Mouse (Mus musculus) stomach, embryonic 15.5 days (tissue): ENCODE measurements around the gene Cldn16. TPM values are rescaled to one million over a fixed set of nuclear protein-coding genes. Genes with fewer than 3 reads are reported as not detected.
"Not testable (repeated sequence)": the region's sequence is repeated elsewhere in the genome, so short reads cannot be mapped to it uniquely, and the experiment has no call there.

Experiments used
- ATAC-seq: fragments of 200-750 bp; cut with Nextera tagmentation; 2 replicates; pipeline ENCODE4 v1.8.0; 2017; ENCODE audit warnings: low read depth, moderate number of reproducible peaks, moderate TSS enrichment; ENCODE audit not compliant: insufficient read depth, low FRiP score
- H3K27ac ChIP-seq: fragments of 300-500 bp; sonication (generic); 2 replicates; pipeline ENCODE4 v1.5.1; 2015; ENCODE audit warnings: mild to moderate bottlenecking, inconsistent platforms
- H3K27me3 ChIP-seq: fragments of 300-500 bp; sonication (generic); replicated peaks from 2 replicates; pipeline ENCODE4 v1.6.1; 2015; ENCODE audit warnings: inconsistent platforms
- H3K36me3 ChIP-seq: fragments of 300-500 bp; sonication (generic); 2 replicates; pipeline ENCODE4 v1.6.1; 2015; ENCODE audit warnings: inconsistent platforms
- H3K4me1 ChIP-seq: fragments of 300-500 bp; sonication (generic); 2 replicates; pipeline ENCODE4 v1.6.1; 2015; ENCODE audit warnings: inconsistent platforms
- H3K4me2 ChIP-seq: fragments of 300-500 bp; sonication (generic); 2 replicates; pipeline ENCODE4 v1.6.1; 2015; ENCODE audit warnings: mild to moderate bottlenecking, inconsistent platforms
- H3K4me3 ChIP-seq: fragments of 300-500 bp; sonication (generic); replicated peaks from 2 replicates; pipeline ENCODE4 v1.5.1; 2015; ENCODE audit warnings: inconsistent platforms
- H3K9ac ChIP-seq: fragments of 300-500 bp; sonication (generic); 2 replicates; pipeline ENCODE4 v1.6.1; 2015; ENCODE audit warnings: inconsistent platforms
- H3K9me3 ChIP-seq: fragments of 300-500 bp; sonication (generic); 2 replicates; pipeline ENCODE4 v1.6.1; 2016; ENCODE audit warnings: inconsistent platforms
- WGBS: fragments of 180-500 bp; shearing (Covaris S2); methylation state at CpG from one replicate; pipeline ENCODE4 v1.1.7; 2015; 5-methylcytosine and 5-hydroxymethylcytosine counted together
- polyA plus RNA-seq: library from polyadenylated mRNA; unstranded; fragments of >200 nt; fragmentation: Nextera tagmentation; extraction: Ambion mirVana; gene quantifications from 2 replicates; pipeline ENCODE4 v1.2.1, GENCODE M21; 2015

Gene Cldn16
- polyA plus RNA-seq, 1 experiment from 2014 or later, result not detected

DNA sequence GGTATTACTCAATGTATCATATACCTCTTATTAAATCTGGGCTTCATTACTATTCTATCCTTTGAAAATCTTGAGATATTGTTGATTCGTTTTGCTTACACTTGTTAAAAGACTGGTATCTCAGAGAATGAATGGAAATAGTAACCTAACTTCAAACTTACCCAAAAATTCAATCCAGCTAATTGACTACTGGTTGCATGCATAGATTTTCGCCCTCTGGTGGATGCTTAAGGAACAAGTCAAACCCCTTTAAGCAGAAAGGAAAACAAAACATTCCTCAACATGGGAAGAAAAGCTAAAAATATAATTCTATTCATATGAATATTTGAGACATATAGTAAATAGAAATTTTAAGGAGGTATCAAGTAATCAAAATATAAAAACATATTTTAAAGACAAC is 32.8 kb downstream of the Cldn16 start:
- H3K4me2 ChIP-seq, result no peak overlapping the region
- no peaks in the 10 kb centered on the region for H3K36me3 ChIP-seq
- no peak overlapping the region for H3K27ac ChIP-seq
- 13% methylated on average over 2 of the region's 2 CpGs for WGBS
- H3K9ac ChIP-seq, result no peak overlapping the region
- no peaks in the 10 kb centered on the region for H3K4me1 ChIP-seq
- no peaks in the 10 kb centered on the region for H3K9me3 ChIP-seq
- H3K27me3 ChIP-seq, result no peaks in the 10 kb centered on the region
- no peak overlapping the region for H3K4me3 ChIP-seq
- no peak for ATAC-seq

DNA sequence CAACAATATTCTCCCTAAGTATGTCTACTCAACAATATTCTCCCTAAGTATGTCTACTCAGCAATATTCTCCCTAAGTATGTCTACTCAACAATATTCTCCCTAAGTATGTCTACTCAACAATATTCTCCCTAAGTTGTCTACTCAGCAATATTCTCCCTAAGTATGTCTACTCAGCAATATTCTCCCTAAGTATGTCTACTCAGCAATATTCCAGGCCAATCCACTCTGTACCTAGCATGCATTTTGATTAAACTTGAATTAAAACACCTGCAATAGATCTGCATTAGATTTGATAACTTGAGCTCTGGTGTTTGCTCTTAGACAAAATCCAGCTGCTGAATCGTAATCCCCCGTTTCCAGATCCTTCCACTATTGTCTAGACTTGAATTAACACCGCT is 36.8 kb downstream of the Cldn16 start:
- 52% methylated on average over 3 of the region's 3 CpGs for WGBS
- not testable (repeated sequence) for H3K27ac ChIP-seq, H3K27me3 ChIP-seq

DNA sequence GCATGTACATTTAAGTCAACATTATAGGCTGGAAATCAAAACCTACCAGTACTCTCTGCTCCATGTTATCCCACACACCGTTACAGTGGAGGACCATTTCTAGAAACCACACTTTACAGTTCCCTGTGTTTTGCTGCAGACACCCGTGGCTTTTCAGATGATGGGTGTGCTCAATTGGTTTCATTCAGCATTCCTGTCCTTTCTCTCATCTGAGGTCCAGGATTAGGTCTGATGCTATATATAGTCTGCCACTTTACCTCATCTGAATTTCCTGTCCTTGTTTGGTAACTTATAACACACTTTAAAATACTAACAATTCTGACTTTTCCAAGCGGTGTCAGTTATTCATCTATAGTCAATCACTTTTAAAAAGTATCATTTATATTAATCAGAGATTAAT is 37.8 kb downstream of the Cldn16 start:
- Histone ChIP-seq H3K9me3 (no peaks in the 10 kb centered on the region), H3K4me1 (no peaks in the 10 kb centered on the region), H3K9ac (no peak overlapping the region), H3K27me3 (no peaks in the 10 kb centered on the region), H3K4me2 (no peak overlapping the region), H3K27ac (no peak overlapping the region), H3K36me3 (no peaks in the 10 kb centered on the region), H3K4me3 (no peak overlapping the region)
- 73% methylated on average over 3 of the region's 3 CpGs for WGBS
- no peak for ATAC-seq

More for the DNA sequence above, 36.8 kb downstream of the Cldn16 start:
- not testable (repeated sequence) for H3K4me3 ChIP-seq, H3K36me3 ChIP-seq, ATAC-seq, H3K4me2 ChIP-seq, H3K9me3 ChIP-seq, H3K4me1 ChIP-seq, H3K9ac ChIP-seq

DNA sequence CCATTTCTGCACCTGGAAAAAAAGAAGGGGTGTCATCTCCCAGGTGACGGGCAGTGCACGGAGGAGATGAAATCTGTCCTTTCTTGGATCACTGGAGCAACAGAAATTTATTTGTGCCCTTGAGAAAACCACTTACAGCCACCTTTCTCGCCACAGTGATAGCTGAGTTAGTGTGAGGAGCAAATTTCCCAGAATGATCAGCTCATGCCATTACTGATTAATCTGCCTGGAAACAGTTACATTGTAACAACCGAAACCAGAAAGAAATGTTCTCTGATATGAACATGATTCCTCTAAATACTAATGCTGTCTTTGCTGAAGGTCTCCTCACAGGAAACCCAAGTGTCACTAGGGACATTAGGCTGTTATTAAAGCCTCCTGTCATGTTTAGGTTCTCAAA is 42.0 kb downstream of the Cldn16 start:
- no peak for ATAC-seq
- H3K27ac ChIP-seq, result no peak overlapping the region

DNA sequence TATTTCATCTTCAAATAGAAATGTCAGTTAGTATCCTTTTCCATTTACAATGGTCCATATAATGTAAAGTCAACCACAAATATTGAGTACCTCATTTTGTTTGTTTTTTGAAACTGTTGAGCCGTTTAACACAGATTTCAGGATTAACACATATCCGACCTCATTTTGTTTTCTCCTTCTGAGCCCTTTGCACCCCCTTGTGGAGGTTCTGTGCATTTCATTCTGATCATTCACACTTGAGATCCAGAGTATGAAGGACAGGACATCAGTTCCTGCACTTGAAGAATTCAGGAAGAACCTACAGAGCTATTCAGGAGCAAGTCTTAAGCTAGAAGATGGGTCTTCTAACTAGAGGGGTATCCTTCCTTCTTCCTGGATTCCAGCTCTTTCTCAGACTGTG is 56.7 kb downstream of the Cldn16 start:
- Histone ChIP-seq H3K4me1 (no peaks in the 10 kb centered on the region), H3K4me3 (no peak overlapping the region), H3K4me2 (no peak overlapping the region), H3K36me3 (no peaks in the 10 kb centered on the region), H3K9ac (no peak overlapping the region), H3K27me3 (no peaks in the 10 kb centered on the region), H3K9me3 (no peaks in the 10 kb centered on the region), H3K27ac (no peak overlapping the region)
- no peak for ATAC-seq
- WGBS, result 50% methylated on average over 2 of the region's 2 CpGs

More for the DNA sequence above, 42.0 kb downstream of the Cldn16 start:
- no peaks in the 10 kb centered on the region for H3K27me3 ChIP-seq
- H3K4me2 ChIP-seq, result no peak overlapping the region
- H3K9ac ChIP-seq, result no peak overlapping the region
- H3K36me3 ChIP-seq, result no peaks in the 10 kb centered on the region
- no peaks in the 10 kb centered on the region for H3K9me3 ChIP-seq
- 67% methylated on average over 4 of the region's 4 CpGs for WGBS
- H3K4me1 ChIP-seq, result no peaks in the 10 kb centered on the region
- no peak overlapping the region for H3K4me3 ChIP-seq

DNA sequence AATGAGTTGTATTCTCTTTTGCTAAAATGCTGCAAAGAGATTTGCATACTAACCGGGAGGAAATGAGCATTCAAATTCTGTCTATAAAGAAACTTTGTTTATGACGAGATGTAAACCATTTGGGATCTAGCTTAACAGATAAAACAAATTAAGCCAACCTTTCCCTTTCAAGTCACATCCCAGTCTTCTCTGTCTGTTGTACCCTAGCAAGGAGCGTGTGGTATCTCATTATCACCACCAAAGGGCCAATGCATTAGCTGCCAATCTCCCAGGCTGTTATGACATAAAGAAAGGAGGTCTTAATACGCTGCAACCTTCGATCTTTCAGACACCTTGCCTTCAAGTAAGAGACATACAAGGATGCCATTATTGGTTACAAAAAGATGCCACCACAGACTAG is 62.9 kb downstream of the Cldn16 start:
- 80% methylated on average over 5 of the region's 5 CpGs for WGBS
- H3K27ac ChIP-seq, result no peak overlapping the region
- H3K4me2 ChIP-seq, result no peak overlapping the region
- ATAC-seq, result no peak
- no peaks in the 10 kb centered on the region for H3K4me1 ChIP-seq
- H3K9ac ChIP-seq, result no peak overlapping the region
- H3K9me3 ChIP-seq, result no peaks in the 10 kb centered on the region
- no peaks in the 10 kb centered on the region for H3K36me3 ChIP-seq
- no peak overlapping the region for H3K4me3 ChIP-seq
- no peaks in the 10 kb centered on the region for H3K27me3 ChIP-seq

DNA sequence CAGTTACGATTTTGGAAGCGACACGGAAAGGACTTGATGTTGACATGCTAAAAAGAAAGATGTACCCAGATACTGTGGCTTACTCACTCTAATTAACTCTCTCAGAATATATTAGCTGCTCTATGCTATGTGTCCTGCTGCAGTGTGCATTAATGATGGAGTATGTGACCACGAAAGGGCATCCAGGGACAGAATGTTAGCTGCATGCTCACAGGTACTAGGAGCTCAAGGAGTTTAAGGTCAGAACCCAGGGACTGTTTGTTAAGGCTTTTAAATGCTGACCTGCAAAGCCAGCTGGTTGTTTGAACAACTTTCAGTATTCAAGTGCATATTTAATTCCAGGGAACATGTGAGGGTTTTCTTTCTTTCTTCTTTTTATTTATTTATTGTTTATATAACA is 63.7 kb downstream of the Cldn16 start, which contains the start of gene Tmem207:
Tmem207 (minus strand) TSS at position 101 of the 400 bp plus-strand sequence.
- Histone ChIP-seq H3K27me3 (no peaks in the 10 kb centered on the region), H3K27ac (no peak within 1 kb of the TSS), H3K4me3 (no peak within 1 kb of the TSS), H3K36me3 (no peaks in the 10 kb centered on the region), H3K4me1 (no peaks in the 10 kb centered on the region), H3K9me3 (no peaks in the 10 kb centered on the region), H3K9ac (no peak within 1 kb of the TSS), H3K4me2 (no peak within 1 kb of the TSS)
- 92% methylated on average over 4 of the region's 4 CpGs for WGBS
- no peak for ATAC-seq

DNA sequence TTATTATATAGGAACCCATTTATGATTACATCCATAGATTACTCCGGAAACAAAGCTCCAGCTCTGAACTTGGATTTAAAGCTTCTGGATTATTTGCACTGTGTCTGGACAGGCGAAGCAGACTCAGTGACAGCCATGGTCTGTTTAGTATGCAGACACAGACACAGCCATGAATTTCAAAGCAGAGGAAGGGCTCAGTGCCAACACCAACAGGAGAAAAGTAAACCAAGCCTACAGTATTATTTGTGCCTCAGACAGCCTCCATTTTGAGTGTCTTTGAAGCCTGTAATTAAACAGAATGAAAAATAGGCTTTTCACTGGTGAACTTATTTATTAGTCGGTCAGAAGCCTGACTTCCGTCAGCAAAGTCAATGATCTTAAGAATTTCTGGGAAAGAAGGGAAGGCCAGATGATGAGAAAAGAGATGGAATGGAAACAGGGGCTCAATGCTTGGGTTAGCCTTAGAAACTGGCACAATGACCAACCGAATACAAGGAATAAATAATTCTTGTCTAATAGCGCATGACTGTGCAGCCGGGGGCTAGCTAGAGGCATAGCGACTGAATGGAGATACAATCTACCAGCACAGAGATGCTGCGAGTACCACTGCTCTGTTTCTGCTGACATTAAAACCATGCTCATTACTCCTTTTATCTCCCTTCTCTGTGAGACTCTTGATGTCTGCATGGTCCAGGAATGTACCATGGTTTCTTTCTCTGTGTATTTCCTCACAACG is 65.2 kb downstream of the Cldn16 start:
- H3K9ac ChIP-seq, result no peak overlapping the region
- WGBS, result 57% methylated on average over 10 of the region's 10 CpGs
- H3K4me3 ChIP-seq, result no peak overlapping the region
- H3K27me3 ChIP-seq, result no peaks in the 10 kb centered on the region
- H3K4me1 ChIP-seq, result no peaks in the 10 kb centered on the region
- no peak; the same call in 1 of the 2 replicates for ATAC-seq
- H3K9me3 ChIP-seq, result no peaks in the 10 kb centered on the region
- H3K4me2 ChIP-seq, result no peak overlapping the region
- H3K36me3 ChIP-seq, result no peaks in the 10 kb centered on the region
- no peak overlapping the region for H3K27ac ChIP-seq

DNA sequence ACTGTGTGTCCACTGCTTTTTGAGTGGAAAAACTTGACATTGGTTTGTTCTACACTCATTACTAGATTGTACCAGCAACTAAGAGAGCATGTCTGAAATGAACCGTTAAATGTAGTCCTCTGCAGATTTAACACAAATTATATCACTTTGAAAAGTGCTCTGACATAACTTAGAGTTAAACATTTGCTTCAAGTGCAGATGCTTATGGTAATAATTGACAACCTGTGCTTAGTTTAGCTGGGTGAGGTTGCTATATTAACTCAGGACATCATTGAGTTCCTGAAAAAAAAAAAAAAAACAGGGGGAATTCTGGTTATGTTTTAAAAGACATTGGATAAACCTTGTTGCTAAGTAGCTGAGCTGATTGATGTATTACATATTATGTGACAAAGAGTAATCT is 67.5 kb downstream of the Cldn16 start:
- Histone ChIP-seq H3K4me3 (no peak overlapping the region), H3K27ac (no peak overlapping the region), H3K9me3 (no peaks in the 10 kb centered on the region), H3K36me3 (no peaks in the 10 kb centered on the region), H3K27me3 (no peaks in the 10 kb centered on the region), H3K4me1 (no peaks in the 10 kb centered on the region), H3K9ac (no peak overlapping the region), H3K4me2 (no peak overlapping the region)
- no peak for ATAC-seq
- 65% methylated on average over 1 of the region's 1 CpGs for WGBS

DNA sequence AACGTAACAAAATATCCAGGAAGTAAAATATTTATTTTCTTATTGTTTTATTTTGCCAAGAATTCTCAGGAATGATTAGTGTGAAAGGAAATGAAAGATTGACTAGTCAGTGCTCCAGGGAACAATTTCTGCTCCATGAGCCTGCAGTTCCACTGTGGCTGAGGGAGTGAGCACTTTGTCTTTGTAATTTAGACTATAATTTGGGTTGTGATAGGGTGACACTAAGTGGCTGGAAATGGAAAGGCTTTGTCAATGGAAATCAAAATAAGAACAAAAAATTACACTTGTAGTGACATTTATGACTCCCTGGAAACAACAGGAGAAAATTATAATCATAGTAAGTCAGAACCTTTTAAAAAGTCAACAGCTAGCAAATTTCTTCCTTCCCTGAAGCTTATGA is 69.4 kb downstream of the Cldn16 start:
- Histone ChIP-seq H3K9me3 (no peaks in the 10 kb centered on the region), H3K9ac (no peak overlapping the region), H3K27ac (no peak overlapping the region), H3K27me3 (no peaks in the 10 kb centered on the region), H3K4me2 (no peak overlapping the region), H3K36me3 (no peaks in the 10 kb centered on the region), H3K4me1 (no peaks in the 10 kb centered on the region), H3K4me3 (no peak overlapping the region)
- ATAC-seq, result no peak
- WGBS, result 67% methylated on average over 1 of the region's 1 CpGs

Other genes starting within 250 kb of the Cldn16 start
- 9.3 and 10.2 TPM in 2 replicates for gene Cldn1, start 91.3 kb upstream of the Cldn16 start, polyA plus RNA-seq
- gene Tmem207, start 63.6 kb downstream of the Cldn16 start, polyA plus RNA-seq, result not detected in 2 replicates
- 6.9 and 7.1 TPM in 2 replicates for gene Il1rap, start 118.6 kb downstream of the Cldn16 start, polyA plus RNA-seq